Mouse (Mus musculus) frontal cortex, postnatal 14 days (tissue): ENCODE measurements at regions not wholly inside any gene's neighbourhood (a gene's known extent, or its start where the extent isn't known, plus 50 kb on each side); places are given as distances from the start of the nearest gene placed in this dataset.
A peak's percentile ranks its signal among the peaks of the same experiment; 100 is the strongest.

Experiments used
- DNase-seq, 2 experiments: peaks; one replicate each; pipeline ENCODE4 v3.0.0; 2022; ENCODE audit warnings: low spot score in 2 of 2

DNA sequence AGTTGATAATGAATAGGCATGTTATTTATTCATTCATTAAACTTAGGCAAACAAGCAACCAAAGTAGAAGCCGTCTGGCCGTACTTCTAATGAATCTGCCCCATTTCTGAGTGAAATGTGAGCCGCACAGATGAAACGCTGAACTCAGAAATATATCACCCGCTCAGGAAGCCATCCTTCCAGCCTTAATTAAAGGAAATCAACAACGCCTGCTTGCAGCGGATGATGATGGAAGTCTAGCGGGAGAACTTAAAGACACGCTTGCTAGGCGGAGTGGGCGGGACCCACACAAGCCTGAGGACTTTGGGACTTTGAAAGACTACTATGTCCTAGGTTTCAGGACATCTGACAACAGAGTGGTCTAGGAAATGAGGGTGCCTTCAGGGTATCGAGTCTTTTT, 117.7 kb upstream of the Xylt1 start:
- no peak for DNase-seq

DNA sequence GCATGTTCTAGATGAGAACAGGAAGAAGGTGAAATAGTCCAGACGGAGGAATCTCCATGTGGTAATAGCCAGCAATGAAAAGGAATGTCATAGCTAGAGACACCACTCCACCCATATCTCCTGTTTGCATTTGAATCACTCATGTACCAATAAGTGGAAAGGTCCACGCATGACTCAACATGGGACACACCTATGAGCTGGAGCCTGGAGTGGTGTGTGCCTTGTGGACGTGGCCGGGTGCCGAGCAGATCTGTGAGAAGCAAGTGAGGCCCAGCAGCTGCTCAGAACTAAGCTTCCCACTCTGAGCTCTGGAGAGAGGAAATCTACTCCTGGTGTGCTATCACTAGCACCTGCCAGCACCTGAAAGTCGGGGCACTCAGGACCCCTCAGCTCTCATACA, 116.4 kb upstream of the Xylt1 start:
- DNase-seq, result no peak

DNA sequence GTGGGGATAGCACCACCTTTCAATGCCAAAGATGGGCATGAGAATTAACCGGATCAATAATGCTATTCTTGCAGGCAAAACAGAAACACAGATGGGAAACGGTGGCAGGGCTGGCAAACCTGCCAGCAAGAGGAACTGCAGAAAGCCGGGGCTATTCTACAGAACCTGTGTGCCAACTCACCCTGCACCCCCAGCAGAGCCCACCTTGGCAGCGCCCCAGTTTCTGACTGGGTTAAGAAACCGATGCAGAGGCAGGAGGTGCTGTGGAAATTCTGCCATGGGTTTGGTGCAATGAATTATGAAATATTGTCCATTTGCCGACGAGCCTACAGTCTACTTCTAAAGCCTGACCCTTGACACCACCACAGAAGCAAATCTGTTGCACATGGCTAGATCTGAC, 112.7 kb upstream of the Xylt1 start:
- DNase-seq, result no peak

DNA sequence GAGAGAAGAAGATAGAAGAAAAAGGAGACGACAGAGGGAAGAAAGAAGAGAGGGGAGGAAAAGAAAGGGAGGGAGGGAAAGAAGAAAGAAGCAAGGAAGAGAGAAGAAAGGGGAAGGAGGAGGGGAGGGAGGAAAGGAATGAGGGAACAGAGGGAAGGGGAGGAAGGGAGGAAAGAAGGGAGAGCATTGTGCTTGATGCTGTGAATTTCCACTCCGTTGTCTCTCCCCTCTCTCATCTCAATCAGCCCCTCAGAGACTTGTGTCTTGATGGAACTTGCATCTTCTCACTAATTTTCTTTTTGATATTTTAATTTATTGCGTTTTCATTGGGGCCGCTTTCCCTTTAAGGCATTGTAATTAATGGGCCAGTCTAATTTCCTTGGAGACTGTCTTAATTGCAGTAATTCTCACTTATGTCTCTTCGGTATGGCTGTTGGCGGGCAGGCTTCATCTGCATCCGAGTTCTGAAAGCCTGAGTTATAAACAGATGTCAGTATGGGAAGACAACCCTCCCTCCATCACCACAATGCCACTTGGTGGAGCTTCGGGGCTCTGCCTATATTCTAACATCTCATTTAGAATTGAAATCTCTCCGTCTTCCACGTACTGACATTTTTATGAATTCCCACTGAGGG, 111.4 kb upstream of the Xylt1 start:
- DNase-seq, result no peak

DNA sequence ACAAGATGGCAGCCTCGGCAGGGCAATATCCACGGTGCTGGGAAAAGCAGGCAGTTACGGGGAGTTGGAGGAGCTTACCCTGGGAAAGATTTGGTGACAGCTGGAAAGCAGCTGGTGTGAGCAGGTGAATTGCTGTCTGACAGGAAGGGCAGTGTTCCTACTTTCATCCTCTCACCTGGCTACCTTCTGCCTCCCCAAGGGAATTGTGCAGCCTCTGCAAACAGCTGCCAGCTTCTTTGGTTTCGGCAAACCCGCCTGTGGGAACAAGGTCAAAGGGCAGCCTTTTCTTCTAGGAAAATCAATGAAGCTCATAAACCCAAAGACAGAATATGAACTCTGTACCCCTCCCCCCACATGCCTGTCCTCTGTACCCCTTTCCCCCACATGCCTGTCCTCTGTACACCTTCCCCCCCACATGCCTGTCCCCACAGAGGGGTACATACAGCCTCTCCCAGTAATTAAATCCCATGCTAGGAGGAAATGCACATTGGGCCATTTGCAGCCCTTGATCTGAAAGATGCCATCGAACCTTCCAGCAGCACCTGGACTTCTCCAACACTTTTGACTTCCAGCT, 102.3 kb upstream of the Xylt1 start:
- DNase-seq, result no peak

DNA sequence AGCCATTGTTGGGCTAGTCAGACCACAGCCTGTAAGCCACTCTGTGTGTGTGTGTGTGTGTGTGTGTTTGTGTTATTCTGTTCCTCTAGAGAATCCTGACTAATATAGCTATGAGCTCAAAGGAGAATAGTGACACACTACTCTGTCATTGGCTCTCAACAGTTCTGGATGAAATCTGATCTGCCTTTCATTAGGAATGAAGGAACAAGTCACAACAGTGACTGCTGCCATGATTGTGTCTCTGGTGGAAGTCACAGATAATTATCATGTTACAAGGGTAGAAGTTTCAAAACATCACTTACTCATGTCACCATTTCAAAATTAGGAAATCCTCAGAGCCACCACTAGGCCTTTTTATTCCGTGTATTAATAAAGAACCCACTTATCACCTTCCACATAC, 98.6 kb upstream of the Xylt1 start:
- DNase-seq, result no peak

DNA sequence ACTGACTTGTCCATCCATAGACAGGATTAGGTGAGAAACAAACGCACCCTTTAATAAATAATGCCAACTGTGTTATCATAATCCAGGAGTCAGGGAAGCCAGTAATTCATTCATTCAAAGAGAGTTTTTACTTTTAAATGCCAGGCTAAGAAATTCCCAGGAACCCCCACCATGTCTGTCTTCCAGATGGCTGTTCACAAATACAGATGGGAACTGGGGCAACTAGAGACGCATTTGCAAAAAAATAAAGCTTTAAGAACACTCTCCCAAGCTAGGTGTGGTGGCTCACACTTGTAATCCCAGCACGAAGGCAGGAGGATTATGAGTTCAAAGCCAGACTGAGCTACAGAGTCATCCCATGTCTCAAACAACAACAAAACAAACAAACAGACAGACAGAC, 95.6 kb upstream of the Xylt1 start:
- DNase-seq, result no peak

DNA sequence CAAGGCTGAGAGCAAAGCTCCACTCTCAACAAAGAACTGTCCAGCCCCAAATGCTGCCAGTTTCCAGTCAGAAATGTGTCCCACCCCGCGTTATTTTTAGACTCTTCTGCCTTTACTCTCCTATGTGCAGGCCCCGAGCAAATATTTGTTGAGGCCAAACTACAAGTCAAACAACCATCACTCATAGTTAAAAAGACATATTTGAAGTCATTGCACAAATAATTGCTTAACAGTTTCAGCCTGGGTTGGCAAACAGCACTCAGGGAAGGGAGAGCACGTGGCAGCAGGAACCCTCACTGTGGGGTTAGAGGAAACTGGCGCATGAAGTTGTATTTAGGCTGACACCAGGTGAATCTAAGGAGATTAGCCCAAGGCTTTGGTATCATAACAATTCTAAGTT, 94.8 kb upstream of the Xylt1 start:
- no peak for DNase-seq

DNA sequence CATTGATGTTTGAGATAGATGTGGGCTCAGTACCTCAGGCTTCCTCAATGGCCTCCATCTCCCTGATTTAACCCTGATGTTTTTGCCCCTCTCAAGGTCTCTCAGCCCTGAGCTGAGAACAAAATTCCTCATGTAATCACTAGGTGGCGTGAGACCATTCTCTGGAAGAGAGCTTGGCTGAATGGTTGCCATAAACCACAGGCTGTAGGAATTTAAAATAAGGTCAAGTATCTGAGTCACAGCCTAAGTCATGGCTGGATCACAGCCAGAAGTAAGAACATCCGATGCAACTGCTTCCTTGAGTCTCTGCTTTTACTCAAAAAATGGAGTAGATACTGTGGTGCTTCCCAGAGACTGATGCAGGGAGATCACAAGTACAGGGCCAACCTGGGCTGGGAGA, 77.1 kb upstream of the Xylt1 start:
- DNase-seq, result no peak

DNA sequence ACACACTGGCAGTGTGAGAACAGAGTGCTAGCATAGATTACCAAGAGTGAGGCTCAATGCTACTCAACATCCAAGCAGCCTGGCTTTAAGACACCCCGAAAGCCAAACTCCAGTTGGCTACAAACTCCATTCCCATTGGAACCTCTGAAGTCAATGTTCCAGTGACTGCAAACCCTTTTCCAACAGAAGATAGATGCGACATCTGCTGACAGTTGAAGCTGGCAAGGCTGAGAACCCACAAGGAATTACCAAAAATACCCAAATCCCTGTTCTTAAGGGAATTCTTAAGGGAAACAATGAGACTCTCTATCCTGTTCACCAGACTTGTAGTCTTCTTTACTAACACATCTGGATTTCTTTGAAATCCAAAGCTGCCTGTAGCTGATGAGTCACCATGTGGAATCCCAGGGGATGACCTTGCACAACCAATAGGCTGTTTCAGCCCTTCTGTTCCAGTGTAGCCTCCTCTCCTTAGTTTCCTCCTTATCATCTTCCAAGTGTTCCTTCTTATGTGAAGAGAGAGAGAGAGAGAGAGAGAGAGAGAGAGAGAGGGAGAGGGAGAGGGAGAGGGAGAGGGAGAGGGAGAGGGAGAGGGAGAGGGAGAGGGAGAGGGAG, 70.1 kb upstream of the Xylt1 start:
- DNase-seq, result no peak

DNA sequence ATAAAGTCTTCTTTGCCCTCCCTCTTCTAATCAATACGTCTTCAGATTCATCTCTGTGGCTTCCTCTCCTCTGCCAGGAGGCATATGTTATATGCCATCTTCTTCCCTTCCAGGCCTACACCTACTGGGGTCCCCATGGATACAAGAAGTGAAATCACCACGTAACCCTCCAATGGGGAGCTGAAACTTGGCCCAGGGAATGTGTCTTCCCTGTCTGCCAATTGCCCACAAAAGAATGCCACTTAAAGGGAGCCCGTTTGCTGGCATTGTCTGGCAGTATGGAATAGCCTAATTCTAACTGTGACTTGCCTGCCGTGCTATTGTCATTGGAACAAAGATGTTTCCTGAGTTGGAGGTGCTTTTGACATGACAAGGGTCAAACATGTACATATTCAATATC, 69.5 kb upstream of the Xylt1 start:
- DNase-seq, result no peak

DNA sequence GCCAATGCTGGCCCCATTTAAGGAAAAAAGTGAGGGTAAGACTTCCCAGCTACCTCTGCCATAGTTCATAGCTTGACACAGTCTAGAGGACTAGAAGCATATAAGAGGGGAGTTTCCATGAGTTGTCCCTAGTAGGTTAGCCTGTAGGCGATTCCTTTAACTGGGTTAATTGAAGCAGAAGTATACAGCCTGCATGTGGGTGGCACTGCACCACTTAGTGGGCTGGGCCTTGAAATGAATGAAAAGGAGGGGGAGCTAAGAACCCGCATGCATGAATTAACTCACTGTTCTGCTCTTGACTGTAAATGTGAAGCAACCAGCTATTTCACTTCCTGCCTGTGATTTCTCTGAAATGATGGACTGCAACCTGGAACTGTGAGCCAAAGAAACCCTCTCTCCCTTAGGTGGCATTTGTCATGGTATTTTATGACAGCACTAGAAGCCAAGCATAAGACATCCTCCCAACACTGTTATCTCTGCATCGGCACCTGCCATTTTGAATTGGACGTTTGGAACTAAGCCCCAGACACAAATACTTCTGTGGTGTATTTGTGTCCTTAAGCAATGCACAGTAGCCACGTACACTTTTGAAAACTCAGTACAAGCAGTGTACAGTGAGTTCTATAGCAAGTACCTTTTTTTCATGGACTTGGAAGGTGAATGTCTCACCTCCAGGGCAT, 64.5 kb upstream of the Xylt1 start:
- DNase-seq, result no peak

DNA sequence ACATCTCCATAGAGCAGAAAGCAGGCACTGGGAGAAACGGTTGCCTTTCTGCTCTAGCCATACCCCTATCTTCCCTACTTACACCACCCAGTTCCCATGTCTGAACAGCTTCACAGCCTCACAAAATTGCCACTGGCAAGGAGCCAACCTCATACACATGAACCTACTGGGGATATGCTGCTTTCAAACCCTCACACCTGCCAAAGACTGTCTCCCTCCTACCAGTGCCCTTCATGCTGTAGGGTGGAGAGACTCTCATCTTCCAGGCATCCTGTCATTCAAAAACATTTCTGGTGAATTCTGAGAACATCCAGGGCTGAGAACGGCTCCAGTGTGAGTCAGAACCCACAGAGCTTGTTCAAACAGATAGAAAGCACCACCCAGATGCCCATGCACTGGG, 63.4 kb upstream of the Xylt1 start:
- DNase-seq, result peak; percentile 16 to 17

DNA sequence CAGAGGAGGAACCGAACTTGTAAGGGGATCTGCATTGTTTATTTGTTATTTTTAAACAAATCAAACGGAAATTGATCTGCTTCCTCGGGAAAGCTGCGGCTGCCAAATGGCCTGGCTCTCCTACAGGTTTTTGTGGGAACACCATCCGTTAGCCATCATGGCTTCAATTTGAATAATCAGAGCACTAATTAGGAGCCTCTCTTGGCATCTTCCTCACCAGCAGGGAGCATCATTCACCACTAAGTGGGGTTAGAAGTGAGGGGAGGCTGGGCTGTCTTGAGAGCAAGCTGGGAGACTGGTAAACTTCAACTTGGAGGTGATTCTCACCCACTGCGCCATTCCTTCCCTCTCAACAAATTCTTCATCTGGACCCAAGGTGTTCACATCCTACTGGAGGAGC, 60.2 kb upstream of the Xylt1 start:
- DNase-seq, result no peak
